ENCODE assay signal across 9 mouse cellular contexts in genomic region chr11:79135685-79136360, GRCm38 (mm10). TPM values are rescaled to one million over a fixed set of nuclear protein-coding genes. Genes with fewer than 3 reads are reported as not detected.
A peak's percentile ranks its signal among the peaks of the same experiment; 100 is the strongest.
DNase-seq lines count a peak whose midpoint lies in the region; ATAC-seq and TF ChIP-seq lines count a peak whose summit lies in the region.
"Had no signal": no experiment of that assay in that cellular context is flagged by ENCODE, and none has a peak within 500 bp of the region (broad histone marks: within the 10 kb centered on the region; RNA-seq: fewer than 3 reads in every experiment).

No protein-coding gene starts in this region.

- peak overlapping the region; percentile 87 for H3K27ac ChIP-seq in lung, embryonic 15.5 days
- peak overlapping the region; percentile 56; the same call in 1 of the 2 replicates for H3K27ac ChIP-seq in cortical plate, adult 2 months (ENCODE audit: insufficient read depth, low read length)
- H3K27ac ChIP-seq in hindbrain, embryonic 13.5 days: peak overlapping the region; percentile 44; the same call in 1 of the 2 replicates
- H3K27ac ChIP-seq: limb, embryonic 12.5 days had no signal

- no peaks in the 10 kb centered on the region for H3K36me3 ChIP-seq in lung, embryonic 15.5 days
- no peaks in the 10 kb centered on the region for H3K36me3 ChIP-seq in hindbrain, embryonic 13.5 days
- H3K36me3 ChIP-seq: limb, embryonic 12.5 days had no signal

- peak; percentile 44; the same call in 1 of the 2 replicates for ATAC-seq in lung, embryonic 15.5 days (ENCODE audit: borderline replicate concordance, extremely low read depth, low FRiP score, low TSS enrichment)
- ATAC-seq in hindbrain, embryonic 13.5 days (ENCODE audit: low FRiP score): no peak

- H3K27me3 ChIP-seq in lung, embryonic 15.5 days: no peaks in the 10 kb centered on the region
- no peaks in the 10 kb centered on the region for H3K27me3 ChIP-seq in hindbrain, embryonic 13.5 days
- H3K27me3 ChIP-seq: limb, embryonic 12.5 days had no signal

- no peak for TF ChIP-seq POLR2A in lung, adult 2 months (IDR thresholded peaks at IDR 0.05; ENCODE audit: borderline replicate concordance, extremely low read depth, low read depth, low read length)
- TF ChIP-seq POLR2A in cortical plate, adult 2 months (IDR thresholded peaks at IDR 0.05; ENCODE audit: extremely low read depth, insufficient read depth, low read length): no peak

- H3K4me3 ChIP-seq in lung, embryonic 15.5 days: no peak overlapping the region
- H3K4me3 ChIP-seq in lung, adult 2 months (replicated peaks; ENCODE audit: extremely low read depth, low read depth, low read length): no peak overlapping the region
- no peak overlapping the region for H3K4me3 ChIP-seq in cortical plate, adult 2 months (ENCODE audit: insufficient read depth, low read length)
- no peak overlapping the region for H3K4me3 ChIP-seq in hindbrain, embryonic 13.5 days
- H3K4me3 ChIP-seq: limb, embryonic 12.5 days had no signal

- no peak for DNase-seq in lung, adult 2 months
- peak; percentile 43 for DNase-seq in naive thymus-derived CD4-positive, alpha-beta T cell, adult 2 months (ENCODE audit: low read depth)
- no peak for DNase-seq in layer of hippocampus, adult 18-20 months (ENCODE audit: low spot score in 2 of 2)
- no peak for DNase-seq in spleen, postnatal 14 days (ENCODE audit: low spot score in 2 of 2)
- DNase-seq: right cerebral cortex, adult 18-20 months had no signal

- no peaks in the 10 kb centered on the region for H3K9me3 ChIP-seq in lung, embryonic 15.5 days
- no peaks in the 10 kb centered on the region for H3K9me3 ChIP-seq in hindbrain, embryonic 13.5 days

- peak overlapping the region; percentile 20; the same call in 1 of the 2 replicates for H3K4me2 ChIP-seq in lung, embryonic 15.5 days
- H3K4me2 ChIP-seq in hindbrain, embryonic 13.5 days: no peak overlapping the region
- H3K4me2 ChIP-seq: limb, embryonic 12.5 days had no signal

- 22% methylated on average over 7 of the region's 7 CpGs for WGBS in lung, embryonic 15.5 days
- WGBS in lung, adult 2 months: 22% methylated on average over 7 of the region's 7 CpGs
- WGBS in hindbrain, embryonic 13.5 days: 31% methylated on average over 7 of the region's 7 CpGs

- no peak for TF ChIP-seq CTCF in lung, adult 2 months (IDR thresholded peaks at IDR 0.05; ENCODE audit: insufficient read depth, low read length)
- TF ChIP-seq CTCF in cortical plate, adult 2 months (IDR thresholded peaks at IDR 0.05; ENCODE audit: extremely low read depth, insufficient read depth, low read length): no peak

- H3K4me1 ChIP-seq in lung, embryonic 15.5 days: peaks cover 47% of the 10 kb centered on the region
- peaks cover 15% of the 10 kb centered on the region for H3K4me1 ChIP-seq in lung, adult 2 months (ENCODE audit: control insufficient read depth, insufficient read depth, low read length)
- peaks cover 7% of the 10 kb centered on the region for H3K4me1 ChIP-seq in cortical plate, adult 2 months (ENCODE audit: control insufficient read depth, insufficient read depth, low read length)
- H3K4me1 ChIP-seq in hindbrain, embryonic 13.5 days (replicated peaks): peaks cover 19% of the 10 kb centered on the region

- 0 out of 2 replicates have a peak overlapping the region, but pooled peaks have one; percentile 9 for H3K9ac ChIP-seq in lung, embryonic 15.5 days
- no peak overlapping the region for H3K9ac ChIP-seq in hindbrain, embryonic 13.5 days
- H3K9ac ChIP-seq: limb, embryonic 12.5 days had no signal

RNA-seq across cellular contexts. Expression of gene Ksr1, which starts 10.4 kb away (rescaled TPM):
- 2.0 and 2.8 TPM in 2 replicates for polyA plus RNA-seq in lung, embryonic 15.5 days (2015; fragmentation: Nextera tagmentation; extraction: Ambion mirVana)
- polyA plus RNA-seq in lung, adult 2 months (2012; rRNA removed): 20.7 and 21.9 TPM in 2 replicates
- polyA plus RNA-seq in cortical plate, adult 2 months (2012; rRNA removed): 32.8 and 39.8 TPM in 2 replicates
- polyA plus RNA-seq in hindbrain, embryonic 13.5 days (2015; fragmentation: Nextera tagmentation; extraction: Ambion mirVana): 3.1 and 3.5 TPM in 2 replicates
- 100 to 1,000 TPM; 213 to 230 TPM for total RNA-seq in layer of hippocampus, adult 18-20 months (2021)
